Mouse (Mus musculus): Measurements from ENCODE around the gene Rasgrf1. TPM values are rescaled to one million over a fixed set of nuclear protein-coding genes. Genes with fewer than 3 reads are reported as not detected.

The Rasgrf1 gene
- total RNA-seq (2022) = under 1 TPM; 0.11 to 0.31 (median 0.16) TPM

DNA sequence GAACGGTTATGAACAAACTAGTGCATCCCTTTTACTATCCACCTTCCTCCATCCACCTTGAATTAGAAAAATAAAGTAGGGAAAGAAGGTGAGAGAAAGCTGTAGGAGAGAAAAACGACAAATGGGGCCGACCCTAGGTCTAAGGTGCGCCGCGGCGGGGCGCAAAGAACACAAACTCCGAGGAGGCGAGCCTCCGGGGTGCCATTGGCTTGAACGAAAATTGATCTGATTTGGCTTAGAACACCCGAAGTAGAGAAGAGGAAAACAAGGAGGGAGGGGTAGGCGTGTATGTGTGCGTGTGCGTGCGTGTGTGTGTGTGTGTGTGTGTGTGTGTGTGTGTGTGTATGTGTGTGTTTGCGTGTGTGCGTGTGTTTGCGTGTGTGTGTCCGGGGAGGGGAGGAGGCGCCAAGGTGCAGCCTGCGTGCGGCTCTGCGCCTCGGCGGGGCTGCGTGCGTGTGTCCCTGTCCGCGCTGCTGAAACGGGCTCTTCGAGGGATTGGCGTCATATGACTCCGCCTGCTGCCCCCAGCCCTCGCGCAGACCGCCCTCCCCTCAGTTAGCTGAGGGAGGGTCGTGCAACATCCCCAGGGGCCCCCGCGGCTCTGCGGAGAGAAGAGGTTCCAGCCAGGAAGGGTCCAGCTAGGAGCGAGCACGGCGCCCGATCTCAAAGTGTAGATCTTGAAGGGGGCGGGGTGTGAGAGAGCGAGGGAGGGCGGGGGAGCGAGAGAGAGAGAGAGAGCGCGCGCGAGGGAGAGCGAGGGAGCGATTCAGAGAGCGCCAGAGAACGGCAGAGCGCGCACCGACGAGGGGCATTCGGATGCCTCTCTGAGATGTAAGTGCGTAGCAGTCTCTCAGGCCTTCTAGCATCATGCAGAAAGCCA is at the start of gene Rasgrf1:
Rasgrf1 (plus strand) TSS at position 778 of the 880 bp plus-strand sequence.
- no peak for DNase-seq (ENCODE audit: low spot score)

DNA sequence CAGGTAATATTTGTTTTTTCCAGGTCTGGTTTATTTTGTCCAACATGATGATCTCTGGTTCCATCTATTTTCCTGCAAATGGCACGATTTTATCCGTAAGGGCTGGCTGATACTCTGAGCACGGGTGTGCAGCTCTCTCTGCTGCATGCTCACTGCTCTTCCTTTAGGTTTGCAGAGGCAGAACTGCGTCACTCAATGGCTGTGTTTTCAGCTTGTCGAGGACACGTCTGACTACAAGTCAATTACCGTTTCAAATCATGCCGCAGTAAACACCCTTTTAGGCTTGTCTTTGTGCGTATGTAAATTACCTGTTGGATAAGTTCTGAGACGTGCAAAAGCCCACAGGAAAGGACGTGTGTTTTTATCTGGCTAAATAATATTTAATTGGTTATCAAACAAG is 49.6 kb upstream of the Rasgrf1 start:
- no peak for DNase-seq (ENCODE audit: low spot score)

DNA sequence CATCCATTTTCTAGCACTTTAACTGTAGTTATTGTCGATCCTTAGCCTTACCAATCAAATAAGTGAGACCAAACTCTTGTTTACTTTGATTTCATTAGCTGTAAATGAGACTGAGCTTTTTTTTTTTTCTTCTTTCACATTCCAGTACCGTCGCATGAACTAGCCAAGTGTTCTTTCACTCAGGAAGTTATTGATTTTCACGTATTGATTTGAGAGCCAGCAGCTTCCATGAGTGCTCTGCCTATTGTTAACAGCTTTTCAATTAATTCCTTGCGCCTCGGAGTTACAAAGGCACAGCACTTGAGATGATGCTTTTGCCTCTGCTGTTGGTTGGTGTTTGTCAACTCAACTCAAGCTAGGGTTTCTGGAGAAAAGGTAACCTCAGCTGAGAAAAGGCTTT is 49.1 kb upstream of the Rasgrf1 start:
- DNase-seq (ENCODE audit: low spot score) = no peak

DNA sequence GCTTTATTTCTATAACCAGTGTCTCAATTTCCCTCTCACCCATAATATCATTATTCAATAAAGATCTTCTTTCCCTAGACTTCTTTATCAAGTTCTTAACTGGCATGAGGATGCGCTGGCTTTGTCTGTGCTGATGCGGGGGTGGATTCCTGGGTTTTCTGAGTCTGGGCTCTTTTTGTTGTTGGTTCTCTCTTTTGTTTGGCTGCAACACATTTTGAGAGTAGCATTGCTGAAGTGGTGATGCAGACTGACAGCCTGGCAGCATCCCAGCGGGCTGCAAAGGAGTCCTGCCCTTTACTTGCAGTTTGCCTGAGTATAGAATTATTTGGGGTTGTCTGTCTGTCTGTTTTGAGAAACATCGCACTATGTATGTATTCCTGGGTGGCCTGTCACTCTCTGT is 42.6 kb upstream of the Rasgrf1 start:
- DNase-seq (ENCODE audit: low spot score) = no peak

DNA sequence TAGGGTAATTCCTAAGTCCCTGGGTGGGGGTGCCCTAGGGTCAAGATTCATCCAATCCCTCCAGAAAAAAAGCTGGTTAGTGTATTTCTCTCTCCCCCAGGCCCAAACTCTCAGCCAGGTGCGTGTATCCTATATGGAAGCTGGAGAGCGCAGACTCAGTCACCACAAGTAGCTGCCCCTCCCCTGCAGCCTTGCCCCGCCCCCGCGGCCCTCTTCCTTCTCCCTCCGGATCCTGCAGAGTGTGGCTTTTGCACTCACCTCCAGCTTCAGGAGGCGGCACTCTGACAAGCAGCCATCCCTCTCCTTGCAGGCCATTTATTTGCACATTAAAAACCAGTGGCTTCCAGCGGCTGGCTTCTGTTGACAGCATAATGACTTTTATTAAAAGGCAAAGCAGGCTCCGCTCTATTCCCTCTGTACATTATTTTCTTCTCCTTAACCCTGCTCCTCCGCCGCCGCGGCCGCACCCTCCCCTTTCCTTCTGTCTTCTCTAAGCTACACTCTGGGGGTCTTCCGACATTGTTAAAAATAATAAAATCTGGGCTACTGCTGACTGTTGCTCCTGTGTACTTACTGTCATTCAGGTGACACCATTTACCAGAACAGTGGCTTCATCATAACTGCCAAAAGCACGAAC is 41.5 kb upstream of the Rasgrf1 start:
- DNase-seq (ENCODE audit: low spot score) = no peak

DNA sequence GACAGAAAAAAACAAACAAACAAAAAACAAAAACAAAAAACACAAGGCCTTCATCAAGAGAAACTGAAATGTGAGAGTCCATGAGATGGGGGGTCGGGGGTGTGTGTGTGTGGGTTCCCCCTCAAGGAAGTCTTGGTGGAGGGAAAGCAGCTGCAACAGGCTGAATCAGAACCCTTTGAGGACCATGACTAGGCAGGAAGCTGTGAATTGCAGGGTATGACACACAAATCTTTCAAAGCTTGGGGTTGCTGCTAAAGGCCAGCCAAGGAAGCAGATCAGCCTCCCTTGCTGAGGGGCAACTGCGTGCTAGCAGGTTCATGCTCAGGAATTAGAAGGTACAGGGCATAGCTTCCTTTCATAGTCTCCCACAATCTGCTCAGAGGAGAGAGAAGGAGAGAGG is 40.1 kb upstream of the Rasgrf1 start:
- DNase-seq (ENCODE audit: low spot score) = no peak

DNA sequence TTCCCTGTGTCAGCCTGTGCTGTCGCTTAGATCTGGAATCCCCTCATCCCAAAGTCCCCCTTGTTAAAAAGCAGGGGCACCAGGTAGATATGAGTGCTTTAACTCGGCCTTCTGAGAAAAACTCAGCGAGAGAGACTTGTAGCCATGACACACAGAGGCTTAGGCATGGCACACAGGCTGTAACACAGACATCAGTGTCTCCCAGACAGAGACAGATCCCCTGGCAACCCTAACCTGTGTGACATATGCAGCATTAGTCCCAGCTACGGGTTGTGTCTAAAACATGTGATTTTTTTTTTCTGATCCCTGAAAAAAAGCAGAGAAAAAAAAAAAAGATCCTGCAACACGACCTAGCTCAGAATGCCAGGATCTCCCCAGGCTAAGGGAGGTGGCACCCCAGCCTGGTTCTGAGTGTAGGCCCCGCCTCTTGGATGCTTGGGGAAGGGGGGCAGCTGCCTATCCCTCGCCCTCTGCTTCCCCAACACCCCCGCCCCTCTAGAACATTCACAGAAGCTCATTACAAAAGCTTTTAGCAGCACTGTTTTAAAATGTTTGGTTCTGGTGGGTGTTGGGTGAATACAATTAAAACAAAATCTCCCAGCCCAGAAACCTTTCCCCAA is 39.1 kb upstream of the Rasgrf1 start:
- no peak for DNase-seq (ENCODE audit: low spot score)

DNA sequence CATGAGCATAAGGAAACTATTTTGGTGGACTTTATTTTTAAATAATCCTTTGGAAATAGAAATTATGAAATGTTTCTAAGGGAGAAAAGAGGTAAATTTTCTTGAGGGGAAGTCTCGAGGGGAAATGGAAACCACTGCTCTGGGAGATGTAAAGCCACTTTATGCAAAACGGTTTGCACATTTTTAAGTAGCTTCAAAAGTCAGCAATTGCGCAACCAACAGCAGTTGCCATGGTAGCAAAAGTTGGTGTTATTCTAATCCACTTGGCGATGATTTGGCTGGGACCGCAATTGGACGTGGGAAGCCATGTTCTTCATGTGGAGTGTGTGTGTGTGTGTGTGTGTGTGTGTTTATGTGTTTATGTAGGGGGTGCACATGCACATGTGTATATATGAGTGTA is 37.6 kb upstream of the Rasgrf1 start:
- peak; percentile 13 for DNase-seq (ENCODE audit: low spot score)

DNA sequence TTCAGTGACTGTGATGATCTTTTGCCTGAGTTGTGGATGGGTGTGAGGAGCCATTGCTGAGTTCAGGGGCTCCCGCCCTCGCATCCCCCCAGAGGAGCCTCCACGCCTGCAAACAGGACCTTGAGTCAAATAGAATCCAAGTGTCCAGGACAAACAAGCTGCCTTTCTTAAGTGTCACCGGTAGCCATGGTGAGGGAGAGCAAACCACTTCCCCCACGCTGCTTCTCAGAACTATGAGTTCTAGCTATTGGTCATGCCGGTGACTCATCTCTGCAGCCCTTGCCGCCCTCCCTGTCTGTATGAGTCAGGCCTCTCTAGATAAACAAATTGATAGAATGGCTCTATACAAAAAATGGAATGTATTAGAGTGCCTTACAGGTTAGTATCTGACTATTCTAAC is 35.3 kb upstream of the Rasgrf1 start:
- DNase-seq (ENCODE audit: low spot score) = peak; percentile 7

DNA sequence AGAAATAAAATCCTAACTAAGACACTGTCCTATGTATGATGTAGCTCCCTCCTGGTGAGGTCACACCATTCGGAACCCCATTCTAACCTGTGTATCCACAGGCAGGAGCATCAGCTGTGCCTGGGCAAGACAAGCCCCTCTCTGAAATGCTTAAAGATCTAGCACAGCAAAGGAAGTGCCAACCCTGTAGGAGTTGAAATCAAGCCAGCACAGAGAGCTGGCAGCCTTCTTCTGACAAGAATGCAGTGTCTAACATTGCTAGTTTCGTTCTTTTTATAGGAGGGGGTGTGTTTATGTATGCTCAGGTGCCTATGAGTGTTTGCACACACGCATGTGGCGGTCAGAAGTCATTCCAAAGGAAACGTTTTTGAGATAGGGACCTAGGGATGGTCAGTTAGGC is 34.2 kb upstream of the Rasgrf1 start:
- DNase-seq (ENCODE audit: low spot score) = no peak

DNA sequence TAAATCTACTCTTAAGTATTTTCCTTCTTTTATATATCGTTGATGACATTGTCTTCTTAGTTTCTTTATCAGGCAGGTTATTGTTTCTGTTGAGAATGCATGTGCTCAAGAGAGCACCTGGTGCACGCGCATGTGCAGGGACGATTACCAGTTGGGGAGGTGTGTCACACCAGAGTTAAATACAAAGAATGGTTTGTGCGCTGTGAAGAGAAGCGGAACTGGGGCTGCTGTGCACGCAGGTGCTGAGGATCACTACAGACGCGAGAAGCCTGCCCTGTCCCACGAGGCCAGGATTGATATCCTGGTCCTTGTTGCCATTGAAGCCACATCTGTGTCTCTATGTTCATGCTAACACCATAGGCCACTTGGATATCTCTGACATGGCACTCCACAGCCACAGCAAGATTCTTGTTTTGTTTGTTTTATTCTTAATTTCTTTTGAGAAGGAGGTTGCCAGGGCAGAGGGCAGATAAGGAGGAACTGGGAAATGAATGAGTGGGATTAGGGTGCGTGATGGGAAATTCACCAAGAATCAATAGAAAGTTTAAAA is 31.2 kb upstream of the Rasgrf1 start:
- DNase-seq (ENCODE audit: low spot score) = no peak

DNA sequence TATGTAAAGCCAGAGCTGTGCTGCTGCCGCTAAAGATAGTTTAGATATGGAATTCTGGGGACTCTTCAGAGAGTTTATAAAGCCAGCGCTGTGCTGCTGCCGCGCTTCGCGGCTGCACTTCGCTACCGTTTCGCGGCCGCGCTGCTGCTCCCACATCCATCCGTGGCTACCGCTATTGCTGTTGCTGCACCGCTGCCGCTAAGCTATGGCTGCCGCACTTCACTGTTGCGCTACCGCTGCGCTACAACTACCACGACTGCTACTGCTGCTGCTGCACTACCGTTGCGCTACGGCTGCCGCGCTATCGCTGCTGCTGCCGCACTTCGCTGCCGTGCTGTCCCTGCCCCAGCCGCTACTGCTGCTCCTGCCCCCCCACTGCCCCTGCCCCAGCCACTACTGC is 30.1 kb upstream of the Rasgrf1 start:
- no peak for DNase-seq (ENCODE audit: low spot score)

DNA sequence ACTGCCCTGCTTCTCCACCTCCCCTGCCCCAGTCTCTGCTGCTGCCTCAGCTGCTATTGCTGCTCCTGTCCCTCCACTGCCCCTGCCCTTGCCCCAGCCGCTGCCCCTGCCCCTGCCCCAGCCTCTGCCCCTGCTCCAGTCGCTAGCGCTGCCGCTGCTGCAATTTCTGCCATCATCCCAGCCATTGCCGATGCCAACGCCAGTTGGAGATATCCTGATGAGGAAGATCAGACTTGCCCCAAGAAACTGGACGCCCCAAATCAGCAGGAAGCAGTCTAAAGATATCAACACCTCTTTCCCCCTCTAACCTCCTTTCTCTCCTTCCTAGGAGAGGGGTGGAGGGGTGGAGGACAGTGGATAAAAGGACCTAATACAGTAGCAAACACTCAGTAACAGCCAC is 28.2 kb upstream of the Rasgrf1 start:
- no peak for DNase-seq (ENCODE audit: low spot score)

DNA sequence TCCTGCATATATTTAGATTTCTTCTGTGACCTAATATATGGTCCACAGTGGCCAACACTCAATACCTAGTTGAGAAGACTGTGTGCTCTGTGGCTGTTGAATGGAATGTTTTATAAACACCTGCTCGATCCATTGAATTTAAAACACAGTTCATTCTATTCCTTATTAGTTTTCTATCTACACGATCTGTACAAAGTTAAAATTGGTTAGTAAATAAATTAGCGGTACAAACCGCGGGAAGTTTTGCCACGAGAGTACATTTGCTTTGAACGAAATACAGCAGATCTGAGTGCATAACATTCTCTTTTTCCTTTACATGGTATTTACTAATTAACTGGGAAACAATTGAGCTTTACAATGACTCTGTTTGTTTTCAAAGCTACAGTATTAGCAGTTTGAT is 27.1 kb upstream of the Rasgrf1 start:
- no peak for DNase-seq (ENCODE audit: low spot score)

DNA sequence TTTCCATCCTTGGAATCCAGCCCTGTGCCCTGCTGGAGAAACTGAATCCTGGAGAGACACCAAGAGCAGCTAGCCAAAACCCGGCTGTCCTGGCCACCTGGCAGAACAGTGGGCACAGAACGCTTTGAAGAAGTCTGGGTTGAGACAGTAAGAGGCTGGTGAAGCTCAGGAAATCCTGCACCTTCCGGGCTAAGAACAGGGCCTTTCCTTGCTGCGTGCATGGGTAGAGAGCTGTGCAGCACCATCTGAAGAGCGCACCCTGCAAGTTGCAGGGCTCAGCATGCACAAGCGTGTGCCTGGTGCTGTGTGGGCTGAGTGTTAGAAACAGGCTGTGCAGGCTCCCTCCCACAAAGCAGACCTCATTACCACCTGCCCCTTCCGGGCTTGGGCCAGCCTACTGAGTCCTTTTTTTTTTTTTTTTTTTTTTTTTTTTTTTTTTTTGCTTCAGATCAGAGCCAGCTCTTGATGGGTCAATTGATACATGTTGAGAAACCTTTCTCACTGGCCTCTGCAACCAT is 23.9 kb upstream of the Rasgrf1 start:
- no peak for DNase-seq (ENCODE audit: low spot score)

DNA sequence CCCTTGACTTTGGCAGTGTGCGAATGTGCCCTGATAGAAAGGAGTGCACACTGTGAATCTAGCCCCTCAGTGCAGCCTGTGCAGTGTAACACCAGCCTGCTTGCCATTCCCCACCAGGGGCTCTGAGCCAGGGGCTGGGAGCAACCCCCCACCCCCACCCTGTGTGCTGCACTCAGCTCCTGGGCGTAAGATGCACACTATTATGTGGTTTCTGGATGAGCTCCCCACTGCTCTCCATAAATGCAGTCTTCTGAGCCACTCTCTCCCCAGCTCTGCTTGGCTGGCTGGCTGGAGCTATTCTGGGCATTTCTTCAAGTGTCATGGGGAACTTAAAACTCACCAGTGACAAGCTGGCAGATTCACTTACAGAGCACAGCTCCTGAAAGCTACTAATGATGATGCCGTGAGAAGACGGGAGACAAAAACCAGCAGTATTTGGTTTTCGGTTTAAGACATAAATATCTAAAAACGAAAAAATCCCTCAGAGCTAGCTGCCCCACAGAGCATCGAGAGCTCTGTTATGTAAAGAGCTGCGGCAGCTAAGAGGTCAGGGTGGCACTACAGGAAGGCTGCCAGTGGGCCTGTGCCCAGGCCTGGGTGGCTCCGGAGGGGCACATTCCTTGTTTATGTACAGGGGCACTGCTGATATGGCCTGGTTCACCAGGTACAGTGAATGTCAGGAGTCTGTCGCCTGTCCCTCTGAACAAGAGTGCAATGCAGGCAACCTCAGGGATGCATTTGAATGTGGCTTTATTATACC is 18.0 kb upstream of the Rasgrf1 start:
- no peak for DNase-seq (ENCODE audit: low spot score)

DNA sequence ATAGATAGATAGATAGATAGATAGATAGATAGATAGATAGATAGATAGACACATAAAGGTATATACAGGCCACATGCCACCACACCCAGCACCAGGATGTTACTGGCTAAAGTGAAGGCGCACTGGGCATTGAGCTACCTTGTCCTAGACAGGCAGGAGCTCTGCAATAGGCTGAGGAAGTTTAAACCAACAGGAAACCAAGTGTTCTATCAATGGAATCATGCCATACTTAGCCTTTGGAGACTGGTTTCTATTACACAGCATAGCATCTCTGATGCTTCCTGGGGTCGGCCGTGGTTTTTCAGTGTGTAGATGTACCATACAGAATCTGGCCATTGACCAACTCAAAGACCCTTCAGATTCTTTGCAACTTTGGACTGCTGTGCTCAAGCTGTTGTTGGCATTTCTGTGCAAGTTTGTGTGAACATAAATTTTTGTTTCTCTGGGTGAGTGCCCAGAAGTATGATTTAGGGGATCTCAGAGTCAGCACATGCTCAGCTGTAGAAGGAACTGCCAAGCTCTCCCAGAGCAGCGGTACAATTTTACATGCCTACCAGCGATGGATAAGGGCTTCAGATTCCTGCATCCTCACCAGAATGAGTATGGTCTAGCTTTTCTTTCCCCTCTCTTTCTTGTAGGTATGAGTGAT is 17.0 kb upstream of the Rasgrf1 start:
- no peak for DNase-seq (ENCODE audit: low spot score)

DNA sequence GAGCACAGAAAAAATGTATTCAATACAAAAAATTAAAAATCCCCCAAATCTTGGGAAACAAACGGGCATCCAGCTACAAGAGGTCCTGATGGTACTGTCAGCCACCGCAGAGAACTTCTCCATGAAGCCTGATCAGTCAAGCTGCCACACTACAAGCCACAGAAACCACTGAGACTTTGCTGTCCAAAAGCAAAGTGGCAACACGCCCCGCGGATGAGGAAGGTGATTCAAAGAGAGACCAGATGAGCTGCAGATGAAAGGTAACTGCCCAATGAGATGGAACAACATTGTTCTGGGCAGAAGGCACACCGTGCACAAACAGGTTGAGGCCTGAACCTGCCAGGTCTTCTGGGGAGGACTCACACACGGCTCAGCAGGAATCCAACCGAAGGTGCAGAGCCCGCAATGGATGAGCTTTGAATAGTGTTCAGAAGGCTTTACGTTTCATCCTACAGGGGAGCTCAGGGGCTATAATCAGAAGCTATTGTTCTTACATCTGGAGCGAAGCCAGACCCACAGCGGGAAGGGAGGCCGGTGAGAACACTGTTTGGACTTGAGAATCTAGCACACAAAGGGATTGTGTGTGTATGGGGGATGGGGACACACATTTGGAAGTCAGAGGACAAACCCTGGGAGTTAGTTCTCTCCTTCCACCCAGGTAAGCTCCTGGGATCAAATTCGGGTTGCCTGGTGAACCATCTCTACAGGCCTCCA is 9.4 kb upstream of the Rasgrf1 start:
- no peak for DNase-seq (ENCODE audit: low spot score)

DNA sequence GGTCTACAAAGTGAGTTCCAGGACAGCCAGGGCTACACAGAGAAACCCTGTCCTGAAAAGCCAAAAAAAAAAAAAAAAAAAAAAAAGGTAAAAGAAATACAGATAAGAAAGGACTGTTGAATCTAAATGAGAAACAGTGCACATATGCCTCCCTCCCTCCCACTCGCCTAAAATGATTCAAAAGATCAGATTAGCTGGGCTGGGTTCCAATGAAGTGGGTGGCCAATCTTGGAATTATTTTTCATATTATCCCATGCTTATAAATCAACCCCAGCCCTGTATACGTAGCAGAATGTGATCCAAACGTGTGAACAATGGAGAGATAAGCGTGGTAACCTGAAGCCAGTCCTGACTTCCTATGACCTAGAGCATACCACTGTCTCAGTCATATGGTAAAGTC is 8.5 kb upstream of the Rasgrf1 start:
- DNase-seq (ENCODE audit: low spot score) = no peak

DNA sequence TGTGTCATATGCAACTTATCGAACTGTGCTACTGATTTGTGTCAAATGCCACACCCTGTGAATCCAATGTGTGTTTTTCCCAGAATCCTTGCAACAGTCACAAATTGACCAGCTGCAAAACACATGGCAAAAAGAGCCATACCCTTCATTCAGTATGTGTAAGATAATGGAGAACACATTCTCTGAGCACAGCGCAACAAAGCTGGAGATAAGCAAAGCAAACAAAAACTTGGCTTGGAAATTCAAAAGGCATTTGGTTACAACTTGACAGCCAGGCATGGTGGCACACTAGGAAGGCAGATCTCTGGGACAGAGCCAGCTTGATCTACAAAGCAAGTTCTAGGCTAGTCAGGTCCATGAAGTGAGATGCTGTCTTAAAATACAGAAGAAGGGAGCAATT is 6.9 kb upstream of the Rasgrf1 start:
- no peak for DNase-seq (ENCODE audit: low spot score)
